Mouse (Mus musculus): ENCODE measurements at regions not wholly inside any gene's neighbourhood (a gene's known extent, or its start where the extent isn't known, plus 50 kb on each side); places are given as distances from the start of the nearest gene placed in this dataset.
"Not testable (repeated sequence)": the region's sequence is repeated elsewhere in the genome, so short reads cannot be mapped to it uniquely, and the experiment has no call there.

DNA sequence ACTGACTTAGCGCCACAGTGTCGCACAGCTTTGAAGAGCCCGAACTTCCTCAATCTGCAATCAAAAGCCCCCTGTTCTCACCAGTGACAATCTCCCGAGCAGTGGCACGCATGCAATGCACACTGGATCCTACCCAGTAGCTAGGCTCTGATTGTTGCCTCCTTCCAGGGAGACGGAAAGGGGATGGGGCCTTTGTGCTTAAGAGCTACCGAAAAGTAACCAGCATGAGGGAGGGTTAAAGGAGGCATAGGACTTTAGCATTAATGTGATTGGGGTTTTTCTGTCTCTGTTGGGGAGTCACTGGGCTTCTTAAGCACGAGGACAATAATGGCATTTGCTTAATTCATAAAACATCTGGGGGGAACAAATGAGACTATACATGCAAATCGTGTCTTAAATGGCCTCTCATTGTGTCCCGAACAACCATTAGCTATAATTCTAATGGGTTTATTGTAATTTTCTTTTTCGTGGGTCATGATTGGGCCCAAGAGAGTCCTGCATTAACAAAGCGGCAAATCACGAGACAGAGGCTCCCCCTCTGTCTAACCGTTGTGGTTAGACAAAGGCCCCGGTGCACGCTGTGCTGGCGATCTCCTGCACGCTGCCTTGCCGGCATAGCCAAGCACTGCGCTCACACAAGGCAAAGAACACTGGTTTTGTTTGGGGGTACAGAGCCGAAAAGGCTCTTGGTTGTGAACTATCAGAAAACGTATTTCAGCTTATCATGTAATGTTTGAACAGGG is 223.2 kb downstream of the Dact1 start:
- Histone ChIP-seq H3K27me3 (ENCODE audit: insufficient read depth, low read length) (peaks cover 18% of the 10 kb centered on the region), H3K9me3 (ENCODE audit: low read length) (no peaks in the 10 kb centered on the region), H3K36me3 (ENCODE audit: insufficient read depth, low read length) (no peaks in the 10 kb centered on the region), H3K4me1 (replicated peaks; ENCODE audit: low read depth, low read length) (peaks cover 23% of the 10 kb centered on the region), H3K4me3 (replicated peaks; ENCODE audit: low read length) (no peak overlapping the region)
- TF ChIP-seq POU5F1 (IDR thresholded peaks at IDR 0.05; ENCODE audit: borderline replicate concordance, low read length): no peak
- no peak for TF ChIP-seq NANOG (IDR thresholded peaks at IDR 0.05; ENCODE audit: borderline replicate concordance, low read length)
- TF ChIP-seq CTCF (conservative IDR thresholded peaks at IDR 0.05; ENCODE audit: low read length): no peak

DNA sequence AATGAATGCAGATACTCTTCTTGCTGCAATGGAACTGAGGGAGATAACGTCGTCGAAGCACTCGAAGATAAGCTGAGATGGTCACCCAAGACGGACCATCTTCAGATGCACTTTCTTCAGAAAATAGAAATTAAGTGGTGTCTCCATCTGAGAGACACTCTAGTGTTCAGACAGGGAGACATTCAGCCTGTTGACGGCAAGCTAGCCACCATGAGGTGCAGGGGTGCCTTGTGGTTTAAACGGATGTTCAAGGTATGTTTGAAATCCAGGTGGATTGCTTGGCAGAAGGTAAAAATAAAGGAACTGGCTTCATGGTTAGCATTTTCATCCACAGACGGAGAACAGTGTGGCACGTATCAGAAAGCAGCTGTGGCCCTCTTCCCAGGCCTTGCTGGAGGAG is 224.0 kb downstream of the Dact1 start:
- H3K36me3 ChIP-seq (ENCODE audit: insufficient read depth, low read length): no peaks in the 10 kb centered on the region
- no peak overlapping the region for H3K4me3 ChIP-seq (replicated peaks; ENCODE audit: low read length)
- no peak for TF ChIP-seq CTCF (conservative IDR thresholded peaks at IDR 0.05; ENCODE audit: low read length)
- TF ChIP-seq NANOG (IDR thresholded peaks at IDR 0.05; ENCODE audit: borderline replicate concordance, low read length): no peak
- no peak for TF ChIP-seq POU5F1 (IDR thresholded peaks at IDR 0.05; ENCODE audit: borderline replicate concordance, low read length)

DNA sequence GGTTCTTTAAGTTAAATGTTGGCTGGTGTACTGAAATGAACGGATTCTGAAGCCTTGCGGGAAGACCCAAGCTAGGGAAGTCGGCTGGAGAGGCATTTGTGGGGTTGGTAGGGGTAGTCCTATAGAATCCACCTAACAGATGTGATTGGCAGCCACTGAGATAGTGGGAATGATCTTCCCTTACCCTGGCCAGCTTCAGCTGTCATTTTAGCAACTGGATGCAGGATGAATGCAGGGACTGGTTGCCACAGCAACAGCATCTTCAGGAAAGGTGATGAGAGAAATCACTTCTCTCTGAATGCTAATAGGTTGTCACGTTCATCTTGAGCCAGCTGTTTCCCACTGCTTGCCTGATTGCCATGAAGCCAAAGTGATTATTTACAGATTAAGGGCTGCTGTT is 224.5 kb downstream of the Dact1 start:
- peaks cover 23% of the 10 kb centered on the region for H3K4me1 ChIP-seq (replicated peaks; ENCODE audit: low read depth, low read length)
- no peaks in the 10 kb centered on the region for H3K9me3 ChIP-seq (ENCODE audit: low read length)
- H3K36me3 ChIP-seq (ENCODE audit: insufficient read depth, low read length): no peaks in the 10 kb centered on the region
- H3K27me3 ChIP-seq (ENCODE audit: insufficient read depth, low read length): peaks cover 18% of the 10 kb centered on the region
- no peak overlapping the region for H3K4me3 ChIP-seq (replicated peaks; ENCODE audit: low read length)
- no peak for TF ChIP-seq POU5F1 (IDR thresholded peaks at IDR 0.05; ENCODE audit: borderline replicate concordance, low read length)
- TF ChIP-seq CTCF (conservative IDR thresholded peaks at IDR 0.05; ENCODE audit: low read length): no peak
- TF ChIP-seq NANOG (IDR thresholded peaks at IDR 0.05; ENCODE audit: borderline replicate concordance, low read length): no peak

More for the DNA sequence above, 224.0 kb downstream of the Dact1 start:
- Histone ChIP-seq H3K4me1 (replicated peaks; ENCODE audit: low read depth, low read length) (peaks cover 23% of the 10 kb centered on the region), H3K9me3 (ENCODE audit: low read length) (no peaks in the 10 kb centered on the region), H3K27me3 (ENCODE audit: insufficient read depth, low read length) (peaks cover 18% of the 10 kb centered on the region)

DNA sequence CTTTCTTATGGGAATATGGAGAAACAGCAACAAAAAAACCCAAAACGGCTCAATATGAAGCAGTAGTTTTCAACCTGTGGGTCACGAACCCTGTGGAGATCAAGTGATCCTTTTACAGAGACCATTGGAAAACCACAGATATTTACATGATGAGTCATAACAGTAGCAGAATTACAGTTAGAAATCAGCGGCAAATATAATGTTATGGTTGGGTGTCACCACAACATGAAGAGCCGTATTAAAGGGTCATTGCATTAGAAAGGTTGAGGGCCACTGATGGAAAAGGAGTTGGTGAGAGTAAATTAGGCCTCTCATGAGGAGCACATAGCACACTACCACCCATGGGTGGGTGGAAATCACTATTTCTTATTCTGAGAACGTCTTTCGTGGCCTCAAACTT is 225.6 kb downstream of the Dact1 start:
- Histone ChIP-seq H3K4me3 (replicated peaks; ENCODE audit: low read length) (no peak overlapping the region), H3K36me3 (ENCODE audit: insufficient read depth, low read length) (no peaks in the 10 kb centered on the region), H3K27me3 (ENCODE audit: insufficient read depth, low read length) (peaks cover 18% of the 10 kb centered on the region), H3K4me1 (replicated peaks; ENCODE audit: low read depth, low read length) (peaks cover 21% of the 10 kb centered on the region), H3K9me3 (ENCODE audit: low read length) (no peaks in the 10 kb centered on the region)
- TF ChIP-seq NANOG (IDR thresholded peaks at IDR 0.05; ENCODE audit: borderline replicate concordance, low read length): no peak
- no peak for TF ChIP-seq POU5F1 (IDR thresholded peaks at IDR 0.05; ENCODE audit: borderline replicate concordance, low read length)
- no peak for TF ChIP-seq CTCF (conservative IDR thresholded peaks at IDR 0.05; ENCODE audit: low read length)

DNA sequence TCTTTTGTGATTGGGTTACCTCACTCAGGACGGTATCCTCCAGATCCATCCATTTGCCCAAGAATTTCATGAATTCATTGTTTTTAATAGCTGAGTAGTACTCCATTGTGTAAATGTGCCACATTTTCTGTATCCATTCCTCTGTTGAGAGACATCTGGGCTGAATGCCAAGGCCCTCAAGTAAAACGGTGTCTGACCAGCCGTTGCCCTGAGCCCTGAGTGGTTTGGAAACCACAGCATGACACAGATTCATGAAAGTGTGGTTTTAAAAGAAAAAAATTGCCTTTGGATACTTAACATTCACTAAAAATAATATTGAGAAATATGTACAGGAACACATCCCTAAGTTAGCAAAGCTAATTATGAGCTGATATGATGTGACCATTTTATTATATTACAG is 226.1 kb downstream of the Dact1 start:
- Histone ChIP-seq H3K27me3 (ENCODE audit: insufficient read depth, low read length) (peaks cover 18% of the 10 kb centered on the region), H3K4me1 (replicated peaks; ENCODE audit: low read depth, low read length) (peaks cover 15% of the 10 kb centered on the region)
- not testable (repeated sequence) for H3K36me3 ChIP-seq (ENCODE audit: insufficient read depth, low read length); H3K9me3 ChIP-seq (ENCODE audit: low read length); H3K4me3 ChIP-seq (replicated peaks; ENCODE audit: low read length)

DNA sequence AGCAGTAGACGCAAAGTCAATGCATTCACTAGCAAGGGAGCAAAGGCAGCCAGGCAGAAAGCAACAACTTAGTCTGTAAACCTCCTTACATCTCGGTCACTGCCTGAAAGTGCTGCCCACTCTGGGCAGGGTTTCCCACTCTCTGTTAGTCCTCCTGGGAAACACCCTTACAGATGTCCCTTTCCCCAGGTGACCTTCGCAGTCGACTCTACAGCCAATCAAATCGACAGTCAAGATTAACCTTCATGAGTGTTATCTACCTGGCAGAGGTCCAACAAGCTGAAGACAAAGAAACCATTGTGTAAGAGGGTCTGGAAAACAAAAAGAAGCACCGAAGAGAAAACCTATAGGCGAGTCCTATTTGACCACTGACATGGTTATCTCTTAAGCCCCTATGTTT is 229.0 kb downstream of the Dact1 start:
- H3K9me3 ChIP-seq (ENCODE audit: low read length): no peaks in the 10 kb centered on the region
- H3K4me3 ChIP-seq (replicated peaks; ENCODE audit: low read length): no peak overlapping the region
- H3K4me1 ChIP-seq (replicated peaks; ENCODE audit: low read depth, low read length): no peaks in the 10 kb centered on the region
- H3K27me3 ChIP-seq (ENCODE audit: insufficient read depth, low read length): peaks cover 7% of the 10 kb centered on the region
- H3K36me3 ChIP-seq (ENCODE audit: insufficient read depth, low read length): no peaks in the 10 kb centered on the region
- TF ChIP-seq NANOG (IDR thresholded peaks at IDR 0.05; ENCODE audit: borderline replicate concordance, low read length): no peak
- no peak for TF ChIP-seq CTCF (conservative IDR thresholded peaks at IDR 0.05; ENCODE audit: low read length)
- TF ChIP-seq POU5F1 (IDR thresholded peaks at IDR 0.05; ENCODE audit: borderline replicate concordance, low read length): no peak

DNA sequence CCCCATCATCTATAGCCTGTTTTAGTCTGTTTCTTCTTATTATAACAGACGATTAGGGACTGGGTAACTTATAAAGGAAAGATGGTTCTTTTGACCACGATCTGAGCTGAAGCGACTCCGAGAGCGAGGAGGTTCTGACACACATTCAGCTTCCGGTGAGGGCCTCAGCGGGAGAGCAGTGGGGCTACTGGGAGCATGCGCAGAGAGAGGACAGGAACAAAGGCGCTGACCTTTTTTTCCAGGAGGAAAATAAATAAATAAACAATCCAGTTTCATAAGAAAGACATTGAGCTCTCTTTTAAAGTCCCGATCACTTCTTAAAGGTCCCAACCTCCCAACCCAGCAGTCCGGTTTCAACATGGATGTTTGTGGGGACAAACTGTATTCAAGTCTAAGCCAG is 230.6 kb downstream of the Dact1 start:
- Histone ChIP-seq H3K4me3 (replicated peaks; ENCODE audit: low read length) (no peak overlapping the region), H3K36me3 (ENCODE audit: insufficient read depth, low read length) (no peaks in the 10 kb centered on the region), H3K27me3 (ENCODE audit: insufficient read depth, low read length) (no peaks in the 10 kb centered on the region), H3K9me3 (ENCODE audit: low read length) (no peaks in the 10 kb centered on the region), H3K4me1 (replicated peaks; ENCODE audit: low read depth, low read length) (no peaks in the 10 kb centered on the region)
- TF ChIP-seq POU5F1 (IDR thresholded peaks at IDR 0.05; ENCODE audit: borderline replicate concordance, low read length) (no peak), NANOG (IDR thresholded peaks at IDR 0.05; ENCODE audit: borderline replicate concordance, low read length) (no peak), CTCF (conservative IDR thresholded peaks at IDR 0.05; ENCODE audit: low read length) (no peak)

DNA sequence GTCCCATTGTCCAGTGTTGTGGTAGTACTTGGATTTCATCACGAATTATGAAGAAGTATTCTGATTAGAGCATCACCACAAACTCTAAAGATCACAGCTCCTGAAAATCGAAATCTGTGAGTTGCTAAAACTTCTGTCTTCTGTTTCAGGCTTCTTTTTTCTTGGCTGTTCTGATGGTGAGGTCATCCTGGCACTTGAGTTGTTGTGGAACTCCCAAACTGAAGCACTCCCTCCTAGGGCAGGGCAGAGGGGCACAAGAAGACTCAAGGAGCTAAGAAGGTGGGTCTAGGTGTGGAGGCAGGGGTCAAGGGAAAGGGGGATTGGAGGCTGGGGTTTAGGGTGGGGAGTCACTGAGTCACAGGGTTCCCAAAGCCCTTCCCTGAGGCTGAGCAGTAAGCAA is 232.3 kb downstream of the Dact1 start:
- TF ChIP-seq CTCF (conservative IDR thresholded peaks at IDR 0.05; ENCODE audit: low read length): no peak
- TF ChIP-seq POU5F1 (IDR thresholded peaks at IDR 0.05; ENCODE audit: borderline replicate concordance, low read length): no peak
- no peak for TF ChIP-seq NANOG (IDR thresholded peaks at IDR 0.05; ENCODE audit: borderline replicate concordance, low read length)
- H3K4me3 ChIP-seq (replicated peaks; ENCODE audit: low read length): no peak overlapping the region

DNA sequence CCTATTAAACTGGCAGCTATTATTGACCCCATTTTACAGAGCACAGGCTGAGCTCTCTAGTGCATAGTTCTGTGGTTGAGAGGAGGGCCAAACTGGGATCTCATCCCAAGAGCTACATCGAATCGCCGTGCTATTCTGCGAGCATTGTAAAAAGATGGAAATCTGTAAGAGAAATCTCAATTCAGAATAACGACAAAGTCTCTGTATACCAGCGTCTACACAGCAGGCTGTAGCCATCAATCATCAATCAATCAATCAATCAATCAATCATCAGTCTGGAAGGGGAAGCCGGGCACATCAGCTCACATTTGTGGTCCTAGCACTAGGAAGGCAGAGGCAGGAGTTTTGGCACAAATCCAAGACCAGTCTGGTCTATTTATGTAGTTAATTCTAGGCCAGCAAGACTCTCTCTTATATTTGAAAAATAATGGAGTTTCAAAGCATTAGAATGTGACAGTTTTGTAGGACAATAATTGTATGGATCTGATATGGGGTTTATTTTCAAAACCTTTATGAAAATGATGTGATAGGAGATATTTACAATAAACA is 234.0 kb downstream of the Dact1 start:
- H3K36me3 ChIP-seq (ENCODE audit: insufficient read depth, low read length): no peaks in the 10 kb centered on the region
- no peak overlapping the region for H3K4me3 ChIP-seq (replicated peaks; ENCODE audit: low read length)
- no peaks in the 10 kb centered on the region for H3K4me1 ChIP-seq (replicated peaks; ENCODE audit: low read depth, low read length)
- H3K9me3 ChIP-seq (ENCODE audit: low read length): no peaks in the 10 kb centered on the region
- H3K27me3 ChIP-seq (ENCODE audit: insufficient read depth, low read length): no peaks in the 10 kb centered on the region
- TF ChIP-seq CTCF (conservative IDR thresholded peaks at IDR 0.05; ENCODE audit: low read length): no peak
- no peak for TF ChIP-seq NANOG (IDR thresholded peaks at IDR 0.05; ENCODE audit: borderline replicate concordance, low read length)
- TF ChIP-seq POU5F1 (IDR thresholded peaks at IDR 0.05; ENCODE audit: borderline replicate concordance, low read length): no peak

More for the DNA sequence above, 232.3 kb downstream of the Dact1 start:
- Histone ChIP-seq H3K9me3 (ENCODE audit: low read length) (no peaks in the 10 kb centered on the region), H3K27me3 (ENCODE audit: insufficient read depth, low read length) (no peaks in the 10 kb centered on the region), H3K36me3 (ENCODE audit: insufficient read depth, low read length) (no peaks in the 10 kb centered on the region), H3K4me1 (replicated peaks; ENCODE audit: low read depth, low read length) (no peaks in the 10 kb centered on the region)
